Mouse (Mus musculus) testis, adult 10 weeks (tissue): ENCODE results near the gene Gad2. TPM values are rescaled to one million over a fixed set of nuclear protein-coding genes. Genes with fewer than 3 reads are reported as not detected.

Experiments used
- polyA plus RNA-seq: library from polyadenylated mRNA; stranded (reverse); fragments of 350-450 nt; fragmentation: Illumina TruSeq; extraction: RNeasy Lipid Tissue Mini Kit (QIAGEN cat#74804); gene quantifications from one replicate; pipeline ENCODE4 v1.2.3, GENCODE M21; 2014; ENCODE audit warnings: low read depth, low replicate concordance

Gad2 gene
- 1.7 TPM for polyA plus RNA-seq

GRCm38 (mm10) chr2:22621828-22622731, at the start of gene Gad2:
Gad2 (plus strand) TSS chr2:22622205.

Other genes starting within 250 kb of the Gad2 start
- 8.8 TPM for gene Apbb1ip, start 151.9 kb downstream of the Gad2 start, polyA plus RNA-seq